Mouse (Mus musculus): ENCODE results near the gene Cntd1. TPM values are rescaled to one million over a fixed set of nuclear protein-coding genes. Genes with fewer than 3 reads are reported as not detected.

Gene Cntd1
- polyA plus RNA-seq, 1 experiment from 2014 or later, result 0.38 TPM

DNA sequence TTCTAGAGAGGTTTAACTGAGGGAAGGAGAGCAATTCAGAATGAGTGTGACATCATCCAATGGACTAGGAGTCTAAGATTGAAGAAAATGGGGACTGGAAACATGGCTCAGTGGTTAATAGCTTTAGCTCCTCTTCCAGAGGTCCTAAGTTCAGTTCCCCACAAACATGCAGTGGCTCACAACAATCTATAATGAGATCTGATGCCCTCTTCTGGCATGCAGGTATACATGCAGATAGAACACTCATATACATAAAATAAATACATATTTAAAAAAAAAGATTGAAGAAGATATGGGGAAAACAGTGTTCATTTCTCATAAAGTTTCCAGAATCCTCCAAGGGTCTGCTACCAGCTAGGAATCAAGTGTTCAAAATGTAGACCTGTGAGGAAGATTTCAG is 43.4 kb upstream of the Cntd1 start:
- Histone ChIP-seq H3K9me3 (ENCODE audit: control insufficient read depth, low read length) (no peaks in the 10 kb centered on the region), H3K36me3 (ENCODE audit: control insufficient read depth, insufficient read depth, low read length) (no peaks in the 10 kb centered on the region), H3K27me3 (ENCODE audit: control insufficient read depth, insufficient read depth, low read length) (no peaks in the 10 kb centered on the region), H3K9ac (replicated peaks; ENCODE audit: low read length) (no peak overlapping the region), H3K27ac (replicated peaks; ENCODE audit: low read depth, low read length) (no peak overlapping the region), H3K4me1 (ENCODE audit: control insufficient read depth, insufficient read depth, low read length) (no peaks in the 10 kb centered on the region), H3K4me2 (ENCODE audit: low read length) (no peak overlapping the region), H3K4me3 (replicated peaks; ENCODE audit: low read depth, low read length) (no peak overlapping the region)
- DNase-seq (no peak), ATAC-seq (ENCODE audit: low FRiP score, low TSS enrichment) (no peak)

DNA sequence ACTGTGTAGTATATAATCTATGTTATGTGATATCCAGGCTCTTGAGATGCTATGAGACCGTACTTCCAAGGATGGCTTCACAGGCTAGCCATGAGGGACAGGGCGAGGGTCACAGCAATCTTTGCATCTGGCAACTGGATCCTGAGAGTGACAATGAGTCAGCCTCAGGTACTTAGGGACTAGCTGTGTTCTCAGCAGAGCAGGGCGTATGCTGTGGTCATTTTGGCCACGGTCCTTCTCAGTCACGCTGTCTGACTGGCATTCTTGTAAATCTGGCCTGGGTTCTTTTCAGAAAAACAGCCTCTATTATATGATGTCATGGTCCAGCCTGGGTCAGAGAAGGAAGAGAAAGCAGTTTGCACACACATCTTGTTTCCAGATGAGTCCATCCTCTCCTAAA is 42.0 kb upstream of the Cntd1 start:
- ATAC-seq (ENCODE audit: low FRiP score, low TSS enrichment) (no peak), DNase-seq (no peak)
- H3K9ac ChIP-seq (replicated peaks; ENCODE audit: low read length), result no peak overlapping the region
- H3K27ac ChIP-seq (replicated peaks; ENCODE audit: low read depth, low read length), result no peak overlapping the region
- no peaks in the 10 kb centered on the region for H3K36me3 ChIP-seq (ENCODE audit: control insufficient read depth, insufficient read depth, low read length)
- no peaks in the 10 kb centered on the region for H3K4me1 ChIP-seq (ENCODE audit: control insufficient read depth, insufficient read depth, low read length)
- no peaks in the 10 kb centered on the region for H3K9me3 ChIP-seq (ENCODE audit: control insufficient read depth, low read length)
- 89% methylated on average over 5 of the region's 5 CpGs for WGBS
- no peak overlapping the region for H3K4me3 ChIP-seq (replicated peaks; ENCODE audit: low read depth, low read length)
- H3K4me2 ChIP-seq (ENCODE audit: low read length), result no peak overlapping the region
- H3K27me3 ChIP-seq (ENCODE audit: control insufficient read depth, insufficient read depth, low read length), result no peaks in the 10 kb centered on the region

DNA sequence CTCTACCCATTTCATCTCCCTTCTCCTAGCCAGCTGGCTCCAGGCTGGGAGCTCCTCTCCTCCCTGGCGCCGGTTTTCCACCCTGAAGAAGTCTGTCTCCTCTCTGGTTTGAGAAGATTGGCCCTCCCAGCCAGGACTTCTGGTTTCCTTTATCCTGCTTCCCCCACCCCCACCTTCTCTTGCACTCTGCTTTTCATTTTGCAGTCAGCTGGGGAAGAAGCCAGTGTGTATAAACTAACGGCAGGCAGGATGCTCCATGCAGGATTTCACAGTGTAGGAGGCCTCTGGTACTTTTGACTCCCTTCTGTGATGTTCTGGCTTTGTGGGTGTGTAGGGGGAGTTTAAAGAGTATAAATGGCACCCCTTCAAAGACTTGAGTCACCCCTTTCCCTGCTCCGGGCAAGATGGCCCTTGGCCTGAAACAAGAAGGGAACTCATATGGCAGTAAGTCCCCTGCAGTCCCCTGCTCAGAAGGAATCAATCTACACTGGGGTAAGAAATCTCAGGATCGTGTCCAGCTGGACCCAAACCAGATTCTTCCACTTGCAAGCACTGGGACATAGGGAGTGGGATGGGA is 40.7 kb upstream of the Cntd1 start:
- H3K4me1 ChIP-seq (ENCODE audit: control insufficient read depth, insufficient read depth, low read length), result no peaks in the 10 kb centered on the region
- ATAC-seq (ENCODE audit: low FRiP score, low TSS enrichment) (no peak), DNase-seq (no peak)
- no peak overlapping the region for H3K9ac ChIP-seq (replicated peaks; ENCODE audit: low read length)
- no peak overlapping the region for H3K27ac ChIP-seq (replicated peaks; ENCODE audit: low read depth, low read length)
- H3K27me3 ChIP-seq (ENCODE audit: control insufficient read depth, insufficient read depth, low read length), result no peaks in the 10 kb centered on the region
- no peaks in the 10 kb centered on the region for H3K9me3 ChIP-seq (ENCODE audit: control insufficient read depth, low read length)
- no peak overlapping the region for H3K4me3 ChIP-seq (replicated peaks; ENCODE audit: low read depth, low read length)
- no peaks in the 10 kb centered on the region for H3K36me3 ChIP-seq (ENCODE audit: control insufficient read depth, insufficient read depth, low read length)
- WGBS, result 49% methylated on average over 5 of the region's 5 CpGs
- no peak overlapping the region for H3K4me2 ChIP-seq (ENCODE audit: low read length)

GRCm38 (mm10) chr11:101245071-101245470 is 33.7 kb upstream of the Cntd1 start:
- Histone ChIP-seq H3K4me3 (replicated peaks; ENCODE audit: low read depth, low read length) (no peak overlapping the region), H3K9ac (replicated peaks; ENCODE audit: low read length) (no peak overlapping the region), H3K4me1 (ENCODE audit: control insufficient read depth, insufficient read depth, low read length) (no peaks in the 10 kb centered on the region), H3K27me3 (ENCODE audit: control insufficient read depth, insufficient read depth, low read length) (peaks cover 9% of the 10 kb centered on the region; the same call in 1 of the 2 replicates), H3K4me2 (ENCODE audit: low read length) (no peak overlapping the region), H3K27ac (replicated peaks; ENCODE audit: low read depth, low read length) (no peak overlapping the region), H3K36me3 (ENCODE audit: control insufficient read depth, insufficient read depth, low read length) (no peaks in the 10 kb centered on the region), H3K9me3 (ENCODE audit: control insufficient read depth, low read length) (no peaks in the 10 kb centered on the region)
- 51% methylated on average over 4 of the region's 4 CpGs for WGBS
- ATAC-seq (ENCODE audit: low FRiP score, low TSS enrichment) (no peak), DNase-seq (no peak)

DNA sequence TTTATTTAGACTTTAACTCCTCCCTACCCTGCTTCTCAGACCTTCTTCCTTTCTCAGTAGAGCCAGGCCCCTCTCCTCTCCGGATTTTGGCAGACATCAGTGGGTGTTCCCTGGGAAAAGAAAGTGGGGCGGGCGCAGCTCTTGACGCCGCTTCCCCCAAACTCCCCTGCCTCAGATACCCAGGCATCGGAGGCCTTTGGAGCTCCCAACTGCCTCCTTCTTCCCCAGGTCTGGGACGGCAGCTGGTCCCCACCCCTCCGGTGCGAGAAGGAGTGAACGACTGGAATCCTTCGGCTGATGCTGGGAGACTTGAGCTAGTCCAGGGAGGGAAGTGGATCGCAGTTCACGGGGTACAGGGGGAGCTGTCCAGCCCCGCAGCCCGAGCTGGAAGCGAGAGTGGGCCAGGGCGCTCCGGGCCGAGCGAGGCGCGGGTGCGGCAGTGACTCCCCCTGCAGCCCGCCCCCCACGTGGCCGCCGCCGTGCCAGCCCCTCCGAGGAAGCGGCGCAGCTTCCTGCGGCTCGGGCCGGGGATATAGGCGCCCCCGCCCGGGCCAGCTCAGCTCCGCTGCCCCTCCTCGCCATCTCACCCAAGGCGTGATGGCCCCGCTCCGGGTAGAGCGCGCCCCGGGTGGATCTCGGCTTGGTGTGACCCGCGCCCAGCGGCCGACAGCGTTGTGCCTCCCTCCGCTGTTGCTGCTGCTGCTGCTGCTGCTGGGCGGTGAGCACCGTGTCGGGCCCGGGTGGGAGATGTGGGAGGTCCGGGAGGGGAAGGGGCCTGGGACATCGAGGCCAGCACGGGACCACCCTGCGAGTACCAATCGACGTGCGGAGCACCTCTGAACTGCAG is 32.7 kb upstream of the Cntd1 start, which contains the start of gene Ramp2:
TSS of gene Ramp2 (plus strand) at position 174 of the 847 bp plus-strand sequence.
- Histone ChIP-seq H3K36me3 (ENCODE audit: control insufficient read depth, insufficient read depth, low read length) (no peaks in the 10 kb centered on the region), H3K27ac (replicated peaks; ENCODE audit: low read depth, low read length) (peak within 1 kb of the TSS; percentile 4; the same call in 1 of the 2 replicates), H3K4me2 (ENCODE audit: low read length) (peak within 1 kb of the TSS; percentile 97), H3K4me1 (ENCODE audit: control insufficient read depth, insufficient read depth, low read length) (no peaks in the 10 kb centered on the region), H3K4me3 (replicated peaks; ENCODE audit: low read depth, low read length) (peak within 1 kb of the TSS; percentile 57), H3K9me3 (ENCODE audit: control insufficient read depth, low read length) (no peaks in the 10 kb centered on the region), H3K27me3 (ENCODE audit: control insufficient read depth, insufficient read depth, low read length) (peaks cover 9% of the 10 kb centered on the region; the same call in 1 of the 2 replicates), H3K9ac (replicated peaks; ENCODE audit: low read length) (peak within 1 kb of the TSS; percentile 66)
- ATAC-seq (ENCODE audit: low FRiP score, low TSS enrichment), result peak; percentile 37; the same call in 1 of the 2 replicates
- DNase-seq, result peak; percentile 61
- under 1% methylated on average over 55 of the region's 63 CpGs for WGBS

DNA sequence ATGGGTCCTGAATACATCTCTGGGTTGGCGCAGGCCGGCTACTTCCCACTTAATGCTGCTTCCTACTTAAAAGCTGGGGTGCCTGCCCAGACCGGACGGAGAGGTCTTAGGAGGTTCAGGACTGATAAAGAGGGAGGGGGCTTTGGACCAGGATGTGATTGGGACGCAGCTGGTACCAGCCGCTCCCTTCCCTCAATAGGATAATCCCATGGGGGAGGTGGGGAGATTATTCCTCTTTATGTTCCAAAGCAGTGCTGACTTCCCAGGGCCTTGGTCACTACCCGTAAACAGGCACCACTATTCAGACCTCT is 32.2 kb upstream of the Cntd1 start:
- Histone ChIP-seq H3K9me3 (ENCODE audit: control insufficient read depth, low read length) (no peaks in the 10 kb centered on the region), H3K9ac (replicated peaks; ENCODE audit: low read length) (peak overlapping the region; percentile 66), H3K36me3 (ENCODE audit: control insufficient read depth, insufficient read depth, low read length) (no peaks in the 10 kb centered on the region), H3K4me2 (ENCODE audit: low read length) (peak overlapping the region; percentile 97), H3K27me3 (ENCODE audit: control insufficient read depth, insufficient read depth, low read length) (peaks cover 9% of the 10 kb centered on the region; the same call in 1 of the 2 replicates), H3K27ac (replicated peaks; ENCODE audit: low read depth, low read length) (peak overlapping the region; percentile 4; the same call in 1 of the 2 replicates), H3K4me3 (replicated peaks; ENCODE audit: low read depth, low read length) (peak overlapping the region; percentile 57), H3K4me1 (ENCODE audit: control insufficient read depth, insufficient read depth, low read length) (no peaks in the 10 kb centered on the region)
- ATAC-seq (ENCODE audit: low FRiP score, low TSS enrichment), result no peak
- DNase-seq, result no peak
- 3% methylated on average over 7 of the region's 7 CpGs for WGBS

DNA sequence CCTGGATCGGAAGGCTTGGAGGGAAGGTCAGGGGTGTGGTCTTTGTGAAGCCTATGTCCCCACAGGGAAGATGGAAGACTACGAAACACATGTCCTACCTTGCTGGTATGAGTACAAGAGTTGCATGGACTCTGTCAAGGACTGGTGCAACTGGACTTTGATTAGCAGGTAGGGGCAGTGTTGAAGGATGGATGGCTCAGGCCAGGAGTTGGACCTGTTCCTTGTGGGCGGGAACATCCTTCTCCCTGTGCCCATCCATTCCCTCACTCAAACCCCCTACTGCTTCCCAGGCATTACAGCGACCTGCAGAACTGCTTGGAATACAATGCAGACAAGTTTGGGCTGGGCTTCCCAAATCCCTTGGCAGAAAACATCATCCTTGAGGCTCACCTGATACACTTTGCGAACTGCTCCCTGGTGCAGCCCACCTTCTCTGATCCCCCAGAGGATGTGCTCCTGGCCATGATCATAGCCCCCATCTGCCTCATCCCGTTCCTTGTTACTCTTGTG is 31.2 kb upstream of the Cntd1 start:
- DNase-seq (no peak), ATAC-seq (ENCODE audit: low FRiP score, low TSS enrichment) (no peak)
- Histone ChIP-seq H3K27me3 (ENCODE audit: control insufficient read depth, insufficient read depth, low read length) (peaks cover 9% of the 10 kb centered on the region; the same call in 1 of the 2 replicates), H3K4me3 (replicated peaks; ENCODE audit: low read depth, low read length) (no peak overlapping the region), H3K9me3 (ENCODE audit: control insufficient read depth, low read length) (no peaks in the 10 kb centered on the region), H3K27ac (replicated peaks; ENCODE audit: low read depth, low read length) (no peak overlapping the region), H3K9ac (replicated peaks; ENCODE audit: low read length) (no peak overlapping the region), H3K4me1 (ENCODE audit: control insufficient read depth, insufficient read depth, low read length) (0 out of 2 replicates have a peak, but pooled peaks cover 1% of the 10 kb centered on the region), H3K36me3 (ENCODE audit: control insufficient read depth, insufficient read depth, low read length) (no peaks in the 10 kb centered on the region), H3K4me2 (ENCODE audit: low read length) (0 out of 2 replicates have a peak overlapping the region, but pooled peaks have one; percentile 1)
- WGBS, result 88% methylated on average over 6 of the region's 6 CpGs

DNA sequence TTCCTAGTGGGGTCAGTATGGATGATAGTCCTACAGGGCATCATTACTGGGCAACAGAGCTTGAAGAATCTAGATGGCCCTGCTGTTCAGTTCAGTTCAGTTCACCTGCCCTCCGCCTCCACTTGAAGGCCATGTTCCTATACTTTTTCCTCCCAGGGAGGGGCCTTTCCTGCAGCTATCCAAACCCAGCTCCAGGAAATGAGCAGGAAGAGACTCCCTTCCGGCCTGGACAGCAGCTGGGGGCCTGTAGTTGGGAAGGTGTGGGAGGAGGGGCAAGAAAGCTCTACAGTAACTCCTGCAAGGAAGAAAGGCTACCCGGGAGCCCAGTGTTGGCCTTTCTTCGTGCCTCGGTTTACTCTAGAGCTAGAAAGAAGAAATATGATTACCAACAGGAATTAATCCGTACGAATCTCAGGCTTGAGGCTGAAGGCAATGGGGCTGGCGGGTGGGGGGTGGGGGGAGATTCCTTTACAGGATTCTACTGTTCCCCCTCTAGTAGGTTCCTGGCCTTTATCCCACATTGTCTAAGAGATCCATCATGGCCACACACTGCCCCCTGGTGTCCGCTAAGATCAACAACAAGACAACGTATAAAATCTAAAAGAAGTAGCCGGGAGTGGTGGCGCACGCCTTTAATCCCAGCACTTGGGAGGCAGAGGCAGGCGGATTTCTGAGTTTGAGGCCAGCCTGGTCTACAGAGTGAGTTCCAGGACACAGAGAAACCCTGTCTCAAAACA is 30.4 kb upstream of the Cntd1 start:
- no peaks in the 10 kb centered on the region for H3K9me3 ChIP-seq (ENCODE audit: control insufficient read depth, low read length)
- H3K4me3 ChIP-seq (replicated peaks; ENCODE audit: low read depth, low read length), result no peak overlapping the region
- peaks cover 9% of the 10 kb centered on the region; the same call in 1 of the 2 replicates for H3K27me3 ChIP-seq (ENCODE audit: control insufficient read depth, insufficient read depth, low read length)
- DNase-seq, result peak; percentile 73
- no peak for ATAC-seq (ENCODE audit: low FRiP score, low TSS enrichment)
- 42% methylated on average over 14 of the region's 14 CpGs for WGBS
- H3K4me2 ChIP-seq (ENCODE audit: low read length), result no peak overlapping the region
- H3K4me1 ChIP-seq (ENCODE audit: control insufficient read depth, insufficient read depth, low read length), result peaks cover 6% of the 10 kb centered on the region; the same call in 1 of the 2 replicates
- H3K9ac ChIP-seq (replicated peaks; ENCODE audit: low read length), result no peak overlapping the region
- H3K36me3 ChIP-seq (ENCODE audit: control insufficient read depth, insufficient read depth, low read length), result no peaks in the 10 kb centered on the region
- H3K27ac ChIP-seq (replicated peaks; ENCODE audit: low read depth, low read length), result no peak overlapping the region
